Comparison of ENCODE assay signal across 8 mouse cellular contexts in genomic region chr12:32821504-32822011, GRCm38 (mm10). TPM values are rescaled to one million over a fixed set of nuclear protein-coding genes. Genes with fewer than 3 reads are reported as not detected.
A peak's percentile ranks its signal among the peaks of the same experiment; 100 is the strongest.
DNase-seq lines count a peak whose midpoint lies in the region; ATAC-seq and TF ChIP-seq lines count a peak whose summit lies in the region.

No protein-coding gene starts in this region.

- peaks cover 4% of the 10 kb centered on the region; the same call in 1 of the 2 replicates for H3K4me1 ChIP-seq in kidney, adult 2 months (ENCODE audit: control insufficient read depth, insufficient read depth, low read length)
- peaks cover 22% of the 10 kb centered on the region for H3K4me1 ChIP-seq in hindbrain, embryonic 13.5 days (replicated peaks)
- peaks cover 21% of the 10 kb centered on the region for H3K4me1 ChIP-seq in midbrain, embryonic 13.5 days (replicated peaks)

- H3K9ac ChIP-seq in hindbrain, embryonic 13.5 days = no peak overlapping the region
- no peak overlapping the region for H3K9ac ChIP-seq in midbrain, embryonic 13.5 days (replicated peaks)

- H3K27ac ChIP-seq in kidney, adult 2 months (ENCODE audit: insufficient read depth, low read depth, low read length) = no peak overlapping the region
- H3K27ac ChIP-seq in hindbrain, embryonic 13.5 days = no peak overlapping the region
- H3K27ac ChIP-seq in midbrain, embryonic 13.5 days = no peak overlapping the region

- no peak for ATAC-seq in hindbrain, embryonic 13.5 days (ENCODE audit: low FRiP score)
- ATAC-seq in midbrain, embryonic 13.5 days = no peak

- H3K9me3 ChIP-seq in hindbrain, embryonic 13.5 days = no peaks in the 10 kb centered on the region
- no peaks in the 10 kb centered on the region for H3K9me3 ChIP-seq in midbrain, embryonic 13.5 days

- DNase-seq in kidney, adult 2 months = no peak
- no peak for DNase-seq in kidney, postnatal 25 days
- DNase-seq in R1 (ENCODE audit: low read depth, low spot score) = peak; percentile 17
- DNase-seq in thymus, postnatal 25 days = no peak
- no peak for DNase-seq in natural killer cell, adult 2 months (ENCODE audit: low spot score in 2 of 2)
- no peak for DNase-seq in urinary bladder, adult 2 months (ENCODE audit: low spot score)

- no peak for TF ChIP-seq CTCF in kidney, adult 2 months (conservative IDR thresholded peaks at IDR 0.05; ENCODE audit: insufficient read depth, insufficient read length, low read depth, low read length)

- WGBS in kidney, adult 2 months = 47% methylated on average over 2 of the region's 2 CpGs
- WGBS in hindbrain, embryonic 13.5 days = 47% methylated on average over 2 of the region's 2 CpGs
- WGBS in midbrain, embryonic 13.5 days = 52% methylated on average over 2 of the region's 2 CpGs

- H3K27me3 ChIP-seq in kidney, adult 2 months (replicated peaks; ENCODE audit: control insufficient read depth, insufficient read depth, low read length) = no peaks in the 10 kb centered on the region
- no peaks in the 10 kb centered on the region for H3K27me3 ChIP-seq in hindbrain, embryonic 13.5 days
- no peaks in the 10 kb centered on the region for H3K27me3 ChIP-seq in midbrain, embryonic 13.5 days

- H3K4me2 ChIP-seq in hindbrain, embryonic 13.5 days = peak overlapping the region; percentile 63
- H3K4me2 ChIP-seq in midbrain, embryonic 13.5 days (replicated peaks) = peak overlapping the region; percentile 68

- H3K4me3 ChIP-seq in kidney, adult 2 months (ENCODE audit: insufficient read depth, low read depth, low read length) = peak overlapping the region; percentile 92; the same call in 1 of the 2 replicates
- H3K4me3 ChIP-seq in hindbrain, embryonic 13.5 days = peak overlapping the region; percentile 72
- peak overlapping the region; percentile 84 for H3K4me3 ChIP-seq in midbrain, embryonic 13.5 days (replicated peaks)

- TF ChIP-seq POLR2A in kidney, adult 2 months (IDR thresholded peaks at IDR 0.05; ENCODE audit: low read depth, low read length) = no peak

- H3K36me3 ChIP-seq in kidney, adult 2 months (ENCODE audit: control insufficient read depth, insufficient read depth, low read length) = no peaks in the 10 kb centered on the region
- no peaks in the 10 kb centered on the region; the same call in 1 of the 2 replicates for H3K36me3 ChIP-seq in hindbrain, embryonic 13.5 days
- peaks cover 5% of the 10 kb centered on the region for H3K36me3 ChIP-seq in midbrain, embryonic 13.5 days

RNA-seq across cellular contexts. Expression of gene Nampt, which starts 2.2 kb away (rescaled TPM):
- polyA plus RNA-seq in kidney, adult 2 months (2012; rRNA removed) = 29.3 and 37.6 TPM in 2 replicates
- 31.4 and 31.6 TPM in 2 replicates for polyA plus RNA-seq in hindbrain, embryonic 13.5 days (2015; fragmentation: Nextera tagmentation; extraction: Ambion mirVana)
- polyA plus RNA-seq in midbrain, embryonic 13.5 days (2015; fragmentation: Nextera tagmentation; extraction: Ambion mirVana) = 30.6 and 36.4 TPM in 2 replicates
- 40.7 and 43.7 TPM in 2 replicates for polyA plus RNA-seq in urinary bladder, adult 2 months (2012; rRNA removed)
